Mouse (Mus musculus) G1E (cell line): ENCODE measurements around the gene Hoxb4.

ENCODE experiments used
- CTCF ChIP-seq: IDR thresholded peaks from 2 replicates; pipeline ENCODE4 v1.5.1; 2012; ENCODE audit warnings: low read depth, low read length, inconsistent platforms, mixed read lengths
- GATA1 ChIP-seq: IDR thresholded peaks from 2 replicates; pipeline ENCODE4 v1.6.1; 2012; ENCODE audit warnings: borderline replicate concordance, low read length, inconsistent platforms, mixed read lengths
- GATA2 ChIP-seq: IDR thresholded peaks from 2 replicates; pipeline ENCODE4 v1.6.1; 2012; ENCODE audit warnings: low read depth, low read length, inconsistent platforms, borderline replicate concordance
- TAL1 ChIP-seq: conservative IDR thresholded peaks from 2 replicates; pipeline ENCODE4 v1.6.1; 2012; ENCODE audit warnings: low read depth, low read length, inconsistent platforms, mixed read lengths

- TF ChIP-seq CTCF: no peak
- no peak for TF ChIP-seq TAL1
- TF ChIP-seq GATA1: no peak
- no peak for TF ChIP-seq GATA2
Measured at GRCm38 (mm10) chr11:96311097-96311496, 7.0 kb upstream of the Hoxb4 start.
